Mouse (Mus musculus): ENCODE data around the gene E130218I03Rik.

Gene E130218I03Rik

GRCm38 (mm10) chr4:134286226-134287167 is 43.0 kb downstream of the E130218I03Rik start:
- DNase-seq (ENCODE audit: low spot score in 2 of 2): no peak

- DNase-seq (ENCODE audit: low spot score in 2 of 2): peak; percentile 92 to 94
Measured at GRCm38 (mm10) chr4:134287168-134287564, 43.7 kb downstream of the E130218I03Rik start.

GRCm38 (mm10) chr4:134287575-134288025 is 44.1 kb downstream of the E130218I03Rik start, which contains the start of gene Pdik1l:
TSS of gene Pdik1l (minus strand) at chr4:134287895.
- peak; percentile 66 to 72 for DNase-seq (ENCODE audit: low spot score in 2 of 2)

- no peak for DNase-seq (ENCODE audit: low spot score in 2 of 2)
Measured at GRCm38 (mm10) chr4:134288397-134289256, 45.2 kb downstream of the E130218I03Rik start.

- peak; percentile 68 to 72 for DNase-seq (ENCODE audit: low spot score in 2 of 2)
Measured at GRCm38 (mm10) chr4:134292067-134292466, 48.6 kb downstream of the E130218I03Rik start.

GRCm38 (mm10) chr4:134293061-134293691 is 49.7 kb downstream of the E130218I03Rik start:
- DNase-seq (ENCODE audit: low spot score in 2 of 2): no peak

GRCm38 (mm10) chr4:134293692-134294163 is 50.3 kb downstream of the E130218I03Rik start:
- DNase-seq (ENCODE audit: low spot score in 2 of 2): no peak
